Mouse (Mus musculus) thymus, adult 2 months (tissue): ENCODE results near the gene Emx1. TPM values are rescaled to one million over a fixed set of nuclear protein-coding genes. Genes with fewer than 3 reads are reported as not detected.

ENCODE experiments used
- DNase-seq: peaks from one replicate; pipeline ENCODE4 v3.0.0; 2021
- H3K27ac ChIP-seq: fragments of 200-500 bp; 2 replicates; pipeline ENCODE4 v1.5.1; 2012; ENCODE audit warnings: low read length, control low read depth; ENCODE audit not compliant: control insufficient read depth, insufficient read depth
- H3K27me3 ChIP-seq: fragments of 200-500 bp; 2 replicates; pipeline ENCODE4 v1.6.1; 2012; ENCODE audit warnings: mild to moderate bottlenecking, low read length, moderate library complexity, mixed read lengths; ENCODE audit not compliant: control insufficient read depth, insufficient read depth
- H3K36me3 ChIP-seq: fragments of 200-500 bp; 2 replicates; pipeline ENCODE4 v1.6.1; 2012; ENCODE audit warnings: mild to moderate bottlenecking, low read length, moderate library complexity; ENCODE audit not compliant: control insufficient read depth, insufficient read depth
- H3K4me1 ChIP-seq: fragments of 200-500 bp; replicated peaks from 2 replicates; pipeline ENCODE4 v1.6.1; 2012; ENCODE audit warnings: low read length; ENCODE audit not compliant: control insufficient read depth, insufficient read depth
- H3K4me3 ChIP-seq: fragments of 200-500 bp; 2 replicates; pipeline ENCODE4 v1.5.1; 2012; ENCODE audit warnings: mild to moderate bottlenecking, low read length, control low read depth, moderate library complexity; ENCODE audit not compliant: control insufficient read depth, insufficient read depth
- CTCF ChIP-seq: fragments of 200-500 bp; IDR thresholded peaks from 2 replicates; pipeline ENCODE4 v1.5.1; 2012; ENCODE audit warnings: mild to moderate bottlenecking, control low read depth, low read length, moderate library complexity, borderline replicate concordance; ENCODE audit not compliant: control insufficient read depth, poor library complexity, insufficient read depth; ENCODE audit errors: extremely low read depth
- POLR2A ChIP-seq: fragments of 200-500 bp; IDR thresholded peaks from 2 replicates; pipeline ENCODE4 v1.6.1; 2012; ENCODE audit warnings: mild to moderate bottlenecking, low read length, control low read depth, moderate library complexity; ENCODE audit not compliant: control insufficient read depth, poor library complexity, insufficient read depth; ENCODE audit errors: extremely low read depth
- WGBS: fragments of 180-500 bp; shearing (Covaris S2); methylation state at CpG from one replicate; pipeline ENCODE4 v1.1.7; 2018; 5-methylcytosine and 5-hydroxymethylcytosine counted together
- polyA plus RNA-seq: library from polyadenylated mRNA; depleted of rRNA; stranded (reverse); fragments of >200 nt; gene quantifications from 2 replicates; pipeline ENCODE4 v1.2.3, GENCODE M21; 2012

Emx1 gene
- polyA plus RNA-seq, 1 experiment = 0.40 TPM

DNA sequence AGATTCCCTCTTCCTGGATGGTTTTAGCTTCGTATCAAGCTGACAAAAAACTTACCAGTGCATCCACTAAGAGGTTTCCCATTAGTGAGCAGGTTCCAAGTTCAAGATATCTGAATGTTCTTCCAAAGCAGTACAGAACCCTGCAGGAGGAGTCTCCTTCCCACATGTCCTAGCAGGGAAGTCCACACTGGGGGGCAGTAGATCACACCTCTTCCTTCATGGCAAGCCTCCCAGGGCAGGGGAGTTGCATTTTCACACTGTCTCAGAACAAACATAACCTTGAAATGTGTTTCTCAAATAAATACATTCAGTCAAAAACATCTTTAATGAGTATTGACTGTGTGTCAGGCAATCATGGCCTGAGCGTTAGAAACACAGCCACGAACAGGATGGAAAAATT, 7.7 kb upstream of the Emx1 start:
- TF ChIP-seq POLR2A (no peak), CTCF (no peak)
- DNase-seq = no peak
- no peaks in the 10 kb centered on the region for H3K36me3 ChIP-seq
- no peaks in the 10 kb centered on the region; the same call in 1 of the 2 replicates for H3K27me3 ChIP-seq
- H3K4me1 ChIP-seq = no peaks in the 10 kb centered on the region
- no peak overlapping the region for H3K27ac ChIP-seq
- 82% methylated on average over 3 of the region's 3 CpGs for WGBS
- H3K4me3 ChIP-seq = no peak overlapping the region

DNA sequence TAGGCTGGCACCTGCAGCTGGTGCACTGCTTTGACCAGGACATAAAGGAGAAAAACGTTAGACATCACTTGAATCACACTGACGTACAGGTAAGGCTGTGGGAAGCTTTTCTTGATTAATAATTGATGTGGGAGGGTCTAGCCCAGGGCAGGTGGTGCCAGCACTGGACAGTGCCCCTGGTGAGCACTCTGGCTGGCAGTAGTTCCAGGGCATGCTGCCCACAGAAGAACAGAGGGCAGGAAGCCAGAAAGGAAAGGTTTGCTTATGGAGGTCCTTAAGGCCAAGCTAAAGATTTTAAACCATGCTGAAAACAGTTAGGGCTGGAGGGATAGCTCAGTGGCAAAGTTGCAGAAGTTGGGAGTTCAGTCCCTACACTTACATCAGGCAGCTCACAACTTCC, 7.2 kb upstream of the Emx1 start:
- Histone ChIP-seq H3K27ac (no peak overlapping the region), H3K36me3 (no peaks in the 10 kb centered on the region), H3K27me3 (no peaks in the 10 kb centered on the region; the same call in 1 of the 2 replicates), H3K4me1 (no peaks in the 10 kb centered on the region), H3K4me3 (no peak overlapping the region)
- TF ChIP-seq POLR2A (no peak), CTCF (no peak)
- WGBS = 76% methylated on average over 2 of the region's 2 CpGs
- no peak for DNase-seq

DNA sequence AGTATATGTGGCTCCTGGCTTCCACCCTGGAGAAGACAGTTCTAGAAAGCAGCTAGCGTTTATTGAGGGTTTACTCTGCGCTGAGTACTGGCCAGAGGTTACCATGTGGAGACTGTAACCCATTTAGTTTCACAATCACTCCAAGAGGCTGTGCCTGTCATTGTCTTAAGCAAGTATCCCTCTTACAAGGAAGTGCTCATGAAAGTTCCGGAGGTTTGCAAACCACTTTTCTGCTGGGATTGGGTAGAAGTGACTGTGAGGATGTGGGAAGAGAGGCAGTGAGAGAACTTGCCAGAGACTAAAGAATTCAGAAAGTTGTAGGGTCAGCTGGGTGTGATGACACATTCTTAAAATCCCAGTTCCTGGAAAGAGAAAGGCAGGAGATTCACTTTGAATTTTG, 3.3 kb upstream of the Emx1 start:
- DNase-seq = no peak
- no peak for TF ChIP-seq POLR2A
- no peak for TF ChIP-seq CTCF
- H3K27me3 ChIP-seq = peaks cover 20% of the 10 kb centered on the region; the same call in 1 of the 2 replicates
- H3K4me1 ChIP-seq = no peaks in the 10 kb centered on the region
- no peaks in the 10 kb centered on the region for H3K36me3 ChIP-seq
- H3K27ac ChIP-seq = no peak overlapping the region
- 57% methylated on average over 3 of the region's 3 CpGs for WGBS
- H3K4me3 ChIP-seq = no peak overlapping the region

DNA sequence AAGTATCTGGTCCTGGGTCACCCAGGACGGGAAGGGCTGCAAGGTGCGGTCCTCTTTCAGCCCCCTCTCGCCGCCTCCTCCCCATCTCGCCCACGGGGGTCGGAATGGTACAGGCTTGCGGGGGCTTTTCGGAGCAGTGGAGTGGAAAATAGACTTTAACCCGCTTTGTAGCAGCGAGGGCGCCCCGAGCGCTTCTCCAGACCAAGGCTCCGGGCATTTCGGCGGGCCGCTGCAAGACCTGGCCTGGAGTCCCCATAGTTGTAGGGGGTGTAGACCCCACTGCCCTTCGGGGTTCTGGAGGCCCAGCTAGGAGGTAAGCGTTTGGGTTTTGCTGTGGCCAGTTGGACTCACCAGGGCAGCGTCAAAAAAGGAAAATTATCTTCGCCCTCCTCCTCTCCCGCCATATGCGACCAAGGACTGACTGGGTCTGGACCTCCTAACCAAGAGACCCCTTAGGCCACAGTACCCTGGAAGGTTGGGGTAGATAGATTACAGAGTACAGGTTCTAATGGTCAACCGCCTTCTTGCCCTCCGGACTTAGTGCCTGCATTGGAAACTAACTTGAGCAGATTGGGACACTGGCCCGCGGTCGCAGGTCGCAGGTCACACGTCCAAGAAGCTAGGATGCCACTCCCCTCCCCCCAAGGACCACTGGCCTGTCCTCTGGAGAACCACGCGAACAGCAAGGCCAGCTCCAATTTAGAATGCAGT, 1.1 kb upstream of the Emx1 start:
- TF ChIP-seq POLR2A (no peak), CTCF (no peak)
- WGBS = 14% methylated on average over 33 of the region's 33 CpGs
- H3K36me3 ChIP-seq = no peaks in the 10 kb centered on the region
- no peak for DNase-seq
- H3K4me1 ChIP-seq = no peaks in the 10 kb centered on the region
- peaks cover 33% of the 10 kb centered on the region for H3K27me3 ChIP-seq
- no peak overlapping the region for H3K27ac ChIP-seq
- no peak overlapping the region for H3K4me3 ChIP-seq

DNA sequence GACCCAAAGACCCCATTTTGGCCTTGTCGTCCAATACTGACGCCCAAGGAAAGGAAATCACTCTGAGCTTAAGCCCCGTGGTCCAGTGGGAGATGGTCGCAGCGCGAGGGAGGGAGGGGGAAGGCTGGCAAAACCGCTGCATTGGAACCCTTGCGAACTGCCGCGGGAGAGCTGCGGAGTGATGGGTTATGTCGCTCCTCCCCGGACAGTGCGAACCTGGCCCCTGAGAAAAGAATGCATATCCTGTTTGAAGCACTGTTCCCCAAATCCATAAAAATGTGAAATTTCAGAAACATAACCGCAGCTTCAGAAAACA, 536 bp upstream of the Emx1 start:
- DNase-seq = no peak
- TF ChIP-seq CTCF (no peak), POLR2A (no peak)
- H3K27me3 ChIP-seq = peaks cover 33% of the 10 kb centered on the region

DNA sequence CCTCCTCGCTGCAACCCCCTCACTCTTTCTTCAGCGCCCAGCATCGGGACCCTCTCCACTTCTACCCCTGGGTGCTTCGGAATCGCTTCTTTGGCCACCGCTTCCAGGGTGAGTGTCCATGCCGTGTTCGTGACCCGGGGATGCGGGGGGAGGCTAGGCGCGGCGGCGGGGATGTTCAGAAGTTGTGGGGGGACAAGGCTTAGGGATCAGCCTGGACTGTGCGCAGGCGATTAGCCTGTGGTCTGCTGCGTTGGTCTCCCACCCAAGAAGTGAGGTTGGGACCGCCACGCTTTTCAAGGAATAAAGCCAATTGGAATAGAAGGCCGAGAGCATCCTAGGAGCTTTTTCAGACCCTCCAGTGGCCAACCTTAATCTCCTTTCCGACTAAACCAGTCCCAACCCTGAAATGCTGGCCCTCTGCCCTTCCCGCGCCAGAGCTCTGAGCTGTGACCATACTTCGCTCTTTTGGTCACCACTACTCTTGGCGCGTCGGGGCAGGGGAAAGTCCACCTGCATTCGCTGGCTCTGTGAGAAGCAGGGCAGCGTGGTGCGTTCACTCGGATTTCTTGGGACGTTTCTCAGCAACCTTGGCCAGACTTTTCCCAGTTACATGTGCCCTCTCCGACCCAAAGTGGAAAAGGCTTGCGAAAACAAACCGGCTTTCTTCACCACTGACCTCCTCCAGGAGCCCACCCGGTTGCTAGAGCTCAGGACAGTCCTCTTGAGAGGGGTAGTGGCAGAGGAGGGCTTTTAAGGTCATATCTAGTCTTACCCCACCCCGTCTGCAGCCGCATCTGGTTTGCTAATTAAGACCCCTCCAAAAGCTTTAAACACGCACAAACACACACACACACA, 1.2 kb downstream of the Emx1 start:
- DNase-seq = no peak
- Histone ChIP-seq H3K4me3 (no peak overlapping the region), H3K4me1 (no peaks in the 10 kb centered on the region), H3K36me3 (no peaks in the 10 kb centered on the region), H3K27me3 (peaks cover 33% of the 10 kb centered on the region), H3K27ac (no peak overlapping the region)
- no peak for TF ChIP-seq POLR2A
- no peak for TF ChIP-seq CTCF
- 8% methylated on average over 39 of the region's 39 CpGs for WGBS

More for the DNA sequence above, 536 bp upstream of the Emx1 start:
- Histone ChIP-seq H3K4me1 (no peaks in the 10 kb centered on the region), H3K36me3 (no peaks in the 10 kb centered on the region), H3K4me3 (no peak overlapping the region), H3K27ac (no peak overlapping the region)
- 9% methylated on average over 15 of the region's 15 CpGs for WGBS

DNA sequence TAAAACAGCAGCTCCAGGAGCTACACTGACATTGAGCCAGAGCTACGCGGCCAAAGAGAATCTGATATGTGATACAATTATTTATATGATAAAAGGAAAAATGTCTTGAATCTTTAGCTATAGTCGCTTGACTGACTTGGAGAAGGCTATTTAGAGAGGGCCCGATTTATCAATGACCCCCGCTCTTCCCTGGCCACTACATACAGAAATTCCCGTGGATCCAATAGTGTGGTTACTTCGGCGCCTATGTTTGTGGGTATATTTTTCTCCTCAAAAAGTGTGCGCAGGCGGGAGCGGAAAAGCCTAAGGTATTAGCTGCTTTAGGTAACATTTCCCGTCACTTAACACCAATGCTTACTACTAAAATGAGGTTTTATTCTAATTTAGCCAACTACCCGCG, 2.1 kb downstream of the Emx1 start:
- no peak for TF ChIP-seq CTCF
- TF ChIP-seq POLR2A = no peak
- WGBS = 18% methylated on average over 14 of the region's 14 CpGs
- DNase-seq = no peak
- Histone ChIP-seq H3K27me3 (peaks cover 33% of the 10 kb centered on the region), H3K27ac (no peak overlapping the region), H3K4me3 (no peak overlapping the region), H3K4me1 (peaks cover 4% of the 10 kb centered on the region; the same call in 1 of the 2 replicates), H3K36me3 (no peaks in the 10 kb centered on the region)
